Mouse (Mus musculus) embryonic facial prominence, embryonic 12.5 days (tissue): ENCODE measurements around the gene Arcn1. TPM values are rescaled to one million over a fixed set of nuclear protein-coding genes. Genes with fewer than 3 reads are reported as not detected.

Experiments
- ATAC-seq: fragments of 200-750 bp; cut with Nextera tagmentation; 2 replicates; pipeline ENCODE4 v1.8.0; 2017; ENCODE audit not compliant: insufficient number of reproducible peaks, insufficient read depth, low FRiP score, low TSS enrichment
- H3K27ac ChIP-seq: fragments of 300-500 bp; sonication (generic); 2 replicates; pipeline ENCODE4 v1.5.1; 2016; ENCODE audit warnings: mild to moderate bottlenecking
- H3K27me3 ChIP-seq: fragments of 300-500 bp; sonication (generic); 2 replicates; pipeline ENCODE4 v1.6.1; 2016; ENCODE audit warnings: mild to moderate bottlenecking, moderate library complexity
- H3K36me3 ChIP-seq: fragments of 300-500 bp; sonication (generic); 2 replicates; pipeline ENCODE4 v1.6.1; 2016; ENCODE audit warnings: mild to moderate bottlenecking
- H3K4me1 ChIP-seq: fragments of 300-500 bp; sonication (generic); 2 replicates; pipeline ENCODE4 v1.6.1; 2016
- H3K4me2 ChIP-seq: fragments of 300-500 bp; sonication (generic); replicated peaks from 2 replicates; pipeline ENCODE4 v1.6.1; 2016; ENCODE audit warnings: mild to moderate bottlenecking, moderate library complexity
- H3K4me3 ChIP-seq: fragments of 300-500 bp; sonication (generic); 2 replicates; pipeline ENCODE4 v1.5.1; 2016; ENCODE audit warnings: mild to moderate bottlenecking
- H3K9ac ChIP-seq: fragments of 300-500 bp; sonication (generic); 2 replicates; pipeline ENCODE4 v1.6.1; 2016; ENCODE audit warnings: mild to moderate bottlenecking, moderate library complexity
- H3K9me3 ChIP-seq: fragments of 300-500 bp; sonication (generic); 2 replicates; pipeline ENCODE4 v1.6.1; 2016; ENCODE audit warnings: mild to moderate bottlenecking, moderate library complexity
- WGBS: fragments of 180-500 bp; shearing (Covaris S2); methylation state at CpG from one replicate; pipeline ENCODE4 v1.1.7; 2016; 5-methylcytosine and 5-hydroxymethylcytosine counted together
- polyA plus RNA-seq: library from polyadenylated mRNA; unstranded; fragments of >200 nt; fragmentation: Nextera tagmentation; extraction: Ambion mirVana; gene quantifications from 2 replicates; pipeline ENCODE4 v1.2.1, GENCODE M21; 2016

The Arcn1 gene
- polyA plus RNA-seq, 1 experiment from 2014 or later = 197 TPM

DNA sequence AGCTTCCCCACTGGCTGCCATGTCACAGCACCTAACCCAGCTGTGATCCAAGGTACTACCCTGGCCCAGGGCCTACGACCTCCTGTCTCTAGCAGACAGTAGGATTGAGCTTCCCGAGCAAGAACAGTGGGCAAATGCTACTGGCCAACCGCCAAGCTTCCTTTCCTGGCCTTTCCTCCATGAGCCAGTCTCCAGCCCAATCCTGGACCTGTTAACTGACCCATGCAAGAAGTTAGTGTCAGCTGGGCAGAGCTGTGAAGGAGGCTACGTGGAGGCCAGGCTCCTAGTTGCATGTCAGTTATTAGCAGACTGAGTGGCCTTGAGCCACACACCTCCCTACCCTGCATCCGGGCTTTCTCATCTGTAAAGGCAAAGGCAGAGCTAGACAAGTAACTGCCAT is 67.9 kb downstream of the Arcn1 start:
- H3K4me1 ChIP-seq = no peaks in the 10 kb centered on the region
- H3K9me3 ChIP-seq = no peaks in the 10 kb centered on the region
- H3K4me2 ChIP-seq = no peak overlapping the region
- H3K9ac ChIP-seq = no peak overlapping the region
- H3K36me3 ChIP-seq = peaks cover 97% of the 10 kb centered on the region
- H3K27ac ChIP-seq = no peak overlapping the region
- no peaks in the 10 kb centered on the region for H3K27me3 ChIP-seq
- H3K4me3 ChIP-seq = no peak overlapping the region
- no peak for ATAC-seq
- 87% methylated on average over 5 of the region's 5 CpGs for whole genome bisulfite sequencing

DNA sequence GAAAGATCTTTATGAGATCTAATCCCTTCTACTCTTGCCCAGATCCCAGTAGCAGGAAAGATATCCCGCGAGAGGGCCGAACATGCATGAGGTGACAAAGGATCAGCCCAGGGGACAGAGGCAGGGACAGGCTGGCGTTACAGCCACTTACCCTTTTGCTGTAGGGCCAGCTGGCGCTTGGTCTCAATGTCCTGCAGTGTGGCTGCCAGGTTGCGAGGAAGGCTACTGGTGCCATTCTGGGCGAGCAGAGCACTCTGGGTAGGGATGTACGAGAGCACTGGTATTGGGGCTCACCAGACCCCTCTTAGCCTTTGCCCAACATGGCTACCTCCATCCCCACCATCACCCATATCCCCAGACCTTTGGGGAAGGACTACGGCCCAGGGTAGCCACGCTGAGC is 68.4 kb downstream of the Arcn1 start:
- Histone ChIP-seq H3K27me3 (no peaks in the 10 kb centered on the region), H3K4me3 (no peak overlapping the region), H3K4me1 (no peaks in the 10 kb centered on the region), H3K4me2 (no peak overlapping the region), H3K27ac (no peak overlapping the region), H3K9ac (no peak overlapping the region), H3K9me3 (no peaks in the 10 kb centered on the region), H3K36me3 (peaks cover 98% of the 10 kb centered on the region)
- 91% methylated on average over 10 of the region's 10 CpGs for WGBS
- no peak for ATAC-seq

GRCm38 (mm10) chr9:44697866-44698265 is 69.8 kb downstream of the Arcn1 start:
- Histone ChIP-seq H3K4me2 (no peak overlapping the region), H3K27me3 (no peaks in the 10 kb centered on the region), H3K9me3 (no peaks in the 10 kb centered on the region), H3K36me3 (peaks cover 97% of the 10 kb centered on the region), H3K27ac (no peak overlapping the region), H3K4me1 (no peaks in the 10 kb centered on the region), H3K4me3 (no peak overlapping the region), H3K9ac (no peak overlapping the region)
- WGBS = 95% methylated on average over 16 of the region's 16 CpGs
- ATAC-seq = no peak

DNA sequence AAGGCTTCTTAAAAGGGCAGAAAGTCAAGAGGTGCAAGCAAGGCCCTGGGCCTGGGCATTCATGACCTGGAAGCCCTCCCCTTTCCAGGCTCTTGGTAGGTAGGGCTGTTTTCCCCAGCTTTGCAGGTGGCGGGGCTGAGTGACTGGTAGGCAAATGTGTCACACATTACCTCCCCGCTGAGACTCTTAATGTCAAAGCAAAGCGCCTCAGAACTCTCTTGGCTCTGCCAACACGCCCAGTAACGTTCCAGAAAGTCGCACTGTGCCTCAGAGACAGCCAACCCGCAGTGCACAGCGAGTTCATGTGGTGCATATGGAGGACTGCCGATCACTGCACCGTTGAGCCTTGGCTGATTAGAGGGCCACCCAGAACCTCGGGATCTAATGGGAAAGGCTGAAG is 74.6 kb downstream of the Arcn1 start:
- no peaks in the 10 kb centered on the region for H3K4me1 ChIP-seq
- H3K9me3 ChIP-seq = no peaks in the 10 kb centered on the region
- H3K9ac ChIP-seq = no peak overlapping the region
- H3K27me3 ChIP-seq = no peaks in the 10 kb centered on the region
- peaks cover 81% of the 10 kb centered on the region for H3K36me3 ChIP-seq
- no peak for ATAC-seq
- WGBS = 91% methylated on average over 11 of the region's 11 CpGs
- H3K4me3 ChIP-seq = no peak overlapping the region
- no peak overlapping the region for H3K27ac ChIP-seq
- no peak overlapping the region for H3K4me2 ChIP-seq

- ATAC-seq = no peak
- Histone ChIP-seq H3K36me3 (peaks cover 80% of the 10 kb centered on the region), H3K9me3 (no peaks in the 10 kb centered on the region), H3K4me1 (no peaks in the 10 kb centered on the region), H3K4me2 (no peak overlapping the region), H3K27me3 (no peaks in the 10 kb centered on the region), H3K9ac (no peak overlapping the region), H3K4me3 (no peak overlapping the region), H3K27ac (no peak overlapping the region)
- WGBS = 84% methylated on average over 21 of the region's 21 CpGs
Observed at GRCm38 (mm10) chr9:44691671-44692520, 75.7 kb downstream of the Arcn1 start.

Other genes with a start within 250 kb of the Arcn1 start
- 0.08 TPM in 1 of 2 replicates, not detected in the other for gene Cxcr5, start 206.0 kb downstream of the Arcn1 start, polyA plus RNA-seq
- 28.3 and 28.8 TPM in 2 replicates for gene Ddx6, start 163.0 kb downstream of the Arcn1 start, polyA plus RNA-seq
- not detected in 2 replicates for gene Treh, start 94.6 kb downstream of the Arcn1 start, polyA plus RNA-seq
- 57.1 and 60.7 TPM in 2 replicates for gene Phldb1, start 32.6 kb downstream of the Arcn1 start, polyA plus RNA-seq
- 151 and 153 TPM in 2 replicates for gene Ift46, start 63 bp upstream of the Arcn1 start, polyA plus RNA-seq
- gene Tmem25, start 31.5 kb upstream of the Arcn1 start, polyA plus RNA-seq = 3.8 and 4.1 TPM in 2 replicates
- 0.40 TPM in 1 of 2 replicates, not detected in the other for gene Ttc36, start 35.2 kb upstream of the Arcn1 start, polyA plus RNA-seq
- gene Kmt2a, start 113.5 kb upstream of the Arcn1 start, polyA plus RNA-seq = 23.5 and 24.4 TPM in 2 replicates
- gene Atp5l, start 152.9 kb upstream of the Arcn1 start, polyA plus RNA-seq = 538 and 574 TPM in 2 replicates
- 25.7 and 26.3 TPM in 2 replicates for gene Ube4a, start 197.8 kb upstream of the Arcn1 start, polyA plus RNA-seq
- not detected in 2 replicates for gene Cd3g, start 212.6 kb upstream of the Arcn1 start, polyA plus RNA-seq
- gene Cd3d, start 213.9 kb upstream of the Arcn1 start, polyA plus RNA-seq = not detected in 2 replicates
- not detected in 2 replicates for gene Cd3e, start 241.8 kb upstream of the Arcn1 start, polyA plus RNA-seq